12 mouse cellular contexts compared by ENCODE assay signal in genomic region chr13:107573499-107574355, GRCm38 (mm10).
DNase-seq lines count a peak whose midpoint lies in the region; ATAC-seq and TF ChIP-seq lines count a peak whose summit lies in the region.
"Had no signal": no experiment of that assay in that cellular context is flagged by ENCODE, and none has a peak within 500 bp of the region (broad histone marks: within the 10 kb centered on the region; RNA-seq: fewer than 3 reads in every experiment).

No protein-coding gene starts in this region.

- ATAC-seq in intestine, embryonic 16.5 days: no peak

- H3K4me3 ChIP-seq in olfactory bulb, adult 2 months (ENCODE audit: insufficient read depth, low read depth, low read length): no peak overlapping the region
- no peak overlapping the region for H3K4me3 ChIP-seq in intestine, embryonic 16.5 days (ENCODE audit: low read length)

- peak; percentile 17 to 70 for DNase-seq in adrenal gland, adult (ENCODE audit: inconsistent age in 2 of 2, low spot score in 1 of 2)
- DNase-seq in adrenal gland, postnatal 14 days: no peak
- DNase-seq in layer of hippocampus, adult 9-11 months: peak; percentile 8
- DNase-seq in layer of hippocampus, postnatal 25 days (ENCODE audit: extremely low spot score in 1 of 2, low spot score in 1 of 2): no peak
- peak; percentile 37 for DNase-seq in c-Kit-positive CD71-positive TER-119-negative erythroid progenitor cells, embryonic 14.5 days (ENCODE audit: low read depth)
- DNase-seq in kidney, postnatal 36 days: no peak
- DNase-seq: adrenal gland, postnatal 25 days; cerebellum, adult 9-11 months; gastrocnemius, postnatal 25 days; kidney, adult 2 months had no signal

- H3K9me3 ChIP-seq in intestine, embryonic 16.5 days (ENCODE audit: control insufficient read depth, low read length): no peaks in the 10 kb centered on the region

- no peak for TF ChIP-seq POLR2A in olfactory bulb, adult 2 months (IDR thresholded peaks at IDR 0.05; ENCODE audit: insufficient read depth, low read depth, low read length)

- no peaks in the 10 kb centered on the region for H3K36me3 ChIP-seq in intestine, embryonic 16.5 days (ENCODE audit: control insufficient read depth, insufficient read depth, low read length)

- H3K4me1 ChIP-seq in olfactory bulb, adult 2 months (ENCODE audit: control insufficient read depth, insufficient read depth, low read length): peaks cover 10% of the 10 kb centered on the region
- H3K4me1 ChIP-seq in intestine, embryonic 16.5 days (ENCODE audit: control insufficient read depth, insufficient read depth, low read length): no peaks in the 10 kb centered on the region

- H3K27me3 ChIP-seq in intestine, embryonic 16.5 days (replicated peaks; ENCODE audit: control insufficient read depth, insufficient read depth, low read length): no peaks in the 10 kb centered on the region

- no peak for TF ChIP-seq CTCF in olfactory bulb, adult 2 months (IDR thresholded peaks at IDR 0.05; ENCODE audit: insufficient read depth, low read depth, low read length)

- no peak overlapping the region for H3K4me2 ChIP-seq in intestine, embryonic 16.5 days (ENCODE audit: low read depth, low read length)

- H3K27ac ChIP-seq in olfactory bulb, adult 2 months (ENCODE audit: insufficient read depth, low read depth, low read length): 0 out of 2 replicates have a peak overlapping the region, but pooled peaks have one; percentile 33
- H3K27ac ChIP-seq in intestine, embryonic 16.5 days (ENCODE audit: low read length): no peak overlapping the region

- H3K9ac ChIP-seq in intestine, embryonic 16.5 days (ENCODE audit: low read depth, low read length): no peak overlapping the region

- 27% methylated on average over 9 of the region's 9 CpGs for WGBS in olfactory bulb, adult 2 months
- WGBS in intestine, embryonic 16.5 days: 77% methylated on average over 9 of the region's 9 CpGs

Comparison
In these comparisons a context has a peak if more than half of its experiments do, and no peak if none do; other contexts are left out.
1. DNase-seq: peak in adrenal gland, adult (2 of 2), layer of hippocampus, adult 9-11 months (single experiment) and c-Kit-positive CD71-positive TER-119-negative erythroid progenitor cells, embryonic 14.5 days (single experiment); none in adrenal gland, postnatal 14 days (single experiment), layer of hippocampus, postnatal 25 days (0 of 2) and kidney, postnatal 36 days (0 of 2).